Mouse (Mus musculus) MEL (cell line): ENCODE data around the gene Pde3b. TPM values are rescaled to one million over a fixed set of nuclear protein-coding genes. Genes with fewer than 3 reads are reported as not detected.

Source experiments
- DNase-seq: peaks from one replicate; pipeline ENCODE4 v3.0.0; 2011; ENCODE audit warnings: low read depth, low spot score
- H3K27ac ChIP-seq: 2 replicates; pipeline ENCODE4 v1.5.1; 2012; ENCODE audit warnings: low read depth, mild to moderate bottlenecking, control low read depth, low read length, moderate library complexity; ENCODE audit not compliant: control insufficient read depth
- H3K27me3 ChIP-seq, 2 experiments: fragments of 150-350 bp in 1 of 2; sonication (generic) in 1 of 2; 2 replicates each; pipeline ENCODE4 v1.6.1; 2012; ENCODE audit warnings: low read length in 2 of 2, mild to moderate bottlenecking in 2 of 2, improper control_type of control experiment in 1 of 2, moderate library complexity in 1 of 2; ENCODE audit not compliant: insufficient read depth in 2 of 2, control insufficient read depth in 1 of 2
- H3K36me3 ChIP-seq, 2 experiments: 2 replicates each; pipeline ENCODE4 v1.6.1; 2012 to 2014; ENCODE audit warnings: low read length in 2 of 2, improper control_type of control experiment in 1 of 2, inconsistent platforms in 1 of 2, mild to moderate bottlenecking in 1 of 2; ENCODE audit not compliant: insufficient read depth in 2 of 2, control insufficient read depth in 1 of 2
- H3K4me1 ChIP-seq, 2 experiments: fragments of 150-350 bp in 1 of 2; sonication (generic) in 1 of 2; 2 replicates each; pipeline ENCODE4 v1.6.1; 2012; ENCODE audit warnings: low read length in 2 of 2, improper control_type of control experiment in 1 of 2, mild to moderate bottlenecking in 1 of 2; ENCODE audit not compliant: insufficient read depth in 2 of 2, control insufficient read depth in 1 of 2
- H3K4me3 ChIP-seq, 2 experiments: fragments of 150-350 bp in 1 of 2; sonication (generic) in 1 of 2; 2 replicates each; pipeline ENCODE4 v1.5.1; 2012; ENCODE audit warnings: low read depth in 2 of 2, low read length in 2 of 2, mild to moderate bottlenecking in 2 of 2, moderate library complexity in 2 of 2, control low read depth in 1 of 2, improper control_type of control experiment in 1 of 2; ENCODE audit not compliant: control insufficient read depth in 1 of 2, insufficient read depth in 1 of 2
- H3K79me2 ChIP-seq: 2 replicates; pipeline ENCODE4 v1.6.1; 2012; ENCODE audit warnings: mild to moderate bottlenecking, low read length, moderate library complexity; ENCODE audit not compliant: control insufficient read depth, poor library complexity, insufficient read depth
- H3K9ac ChIP-seq: 2 replicates; pipeline ENCODE4 v1.6.1; 2012; ENCODE audit warnings: low read depth, mild to moderate bottlenecking, control low read depth, low read length, moderate library complexity; ENCODE audit not compliant: control insufficient read depth, poor library complexity, severe bottlenecking
- H3K9me3 ChIP-seq: fragments of 150-350 bp; sonication (generic); replicated peaks from 2 replicates; pipeline ENCODE4 v1.6.1; 2012; ENCODE audit warnings: mild to moderate bottlenecking, low read length, improper control_type of control experiment, moderate library complexity; ENCODE audit not compliant: insufficient read depth
- CHD1 ChIP-seq: IDR thresholded peaks from 2 replicates; pipeline ENCODE4 v1.6.1; 2012; ENCODE audit warnings: low read depth, mild to moderate bottlenecking, inconsistent platforms, low read length, improper control_type of control experiment
- CTCF ChIP-seq, 3 experiments: IDR thresholded peaks in 2 of 3; conservative IDR thresholded peaks in 1 of 3; 2 replicates each; pipeline ENCODE4 v1.5.1; 2011 to 2012; ENCODE audit warnings: low read length in 3 of 3, low read depth in 2 of 3, mild to moderate bottlenecking in 2 of 3, improper control_type of control experiment in 1 of 3, inconsistent platforms in 1 of 3, mixed read lengths in 1 of 3, moderate library complexity in 1 of 3; ENCODE audit not compliant: control insufficient read depth in 1 of 3, insufficient read depth in 1 of 3, poor library complexity in 1 of 3, severe bottlenecking in 1 of 3
- E2F4 ChIP-seq: IDR thresholded peaks from 2 replicates; pipeline ENCODE4 v1.6.1; 2011; ENCODE audit warnings: low read depth, low read length, improper control_type of control experiment, borderline replicate concordance
- EP300 ChIP-seq, 2 experiments: IDR thresholded peaks; 2 replicates each; pipeline ENCODE4 v1.6.1; 2011; ENCODE audit warnings: improper control_type of control experiment in 2 of 2, low read length in 2 of 2, low read depth in 1 of 2, mild to moderate bottlenecking in 1 of 2
- ETS1 ChIP-seq: IDR thresholded peaks from 2 replicates; pipeline ENCODE4 v1.6.1; 2012; ENCODE audit warnings: low read depth, mild to moderate bottlenecking, inconsistent platforms, low read length, improper control_type of control experiment, moderate library complexity
- GABPA ChIP-seq: IDR thresholded peaks from 2 replicates; pipeline ENCODE4 v1.6.1; 2012; ENCODE audit warnings: low read depth, mild to moderate bottlenecking, inconsistent platforms, low read length, improper control_type of control experiment, moderate library complexity
- HCFC1 ChIP-seq: IDR thresholded peaks from 2 replicates; pipeline ENCODE4 v1.6.1; 2012; ENCODE audit warnings: low read depth, mild to moderate bottlenecking, inconsistent platforms, low read length, improper control_type of control experiment, moderate library complexity
- JUND ChIP-seq: IDR thresholded peaks from 2 replicates; pipeline ENCODE4 v1.6.1; 2011; ENCODE audit warnings: low read depth, mild to moderate bottlenecking, improper control_type of control experiment, low read length
- MAX ChIP-seq: IDR thresholded peaks from 2 replicates; pipeline ENCODE4 v1.6.1; 2011; ENCODE audit warnings: low read length, improper control_type of control experiment
- MAZ ChIP-seq: IDR thresholded peaks from 2 replicates; pipeline ENCODE4 v1.6.1; 2012; ENCODE audit warnings: low read depth, mild to moderate bottlenecking, inconsistent platforms, low read length, improper control_type of control experiment
- MXI1 ChIP-seq: IDR thresholded peaks from 2 replicates; pipeline ENCODE4 v1.6.1; 2011; ENCODE audit warnings: mild to moderate bottlenecking, low read depth, low read length, improper control_type of control experiment
- MYB ChIP-seq: IDR thresholded peaks from 2 replicates; pipeline ENCODE4 v1.6.1; 2011; ENCODE audit warnings: mild to moderate bottlenecking, low read depth, low read length, improper control_type of control experiment
- MYC ChIP-seq: IDR thresholded peaks from 2 replicates; pipeline ENCODE4 v1.6.1; 2011; ENCODE audit warnings: low read depth, mild to moderate bottlenecking, low read length, improper control_type of control experiment, moderate library complexity
- NRF1 ChIP-seq: IDR thresholded peaks from 2 replicates; pipeline ENCODE4 v1.6.1; 2014; ENCODE audit warnings: low read depth, mild to moderate bottlenecking, inconsistent platforms, low read length, improper control_type of control experiment, moderate library complexity; ENCODE audit not compliant: poor library complexity, insufficient read depth, severe bottlenecking
- POLR2A ChIP-seq, 2 experiments: IDR thresholded peaks; 2 replicates each; pipeline ENCODE4 v1.6.1; 2011 to 2012; ENCODE audit warnings: low read length in 2 of 2, mild to moderate bottlenecking in 2 of 2, control low read depth in 1 of 2, improper control_type of control experiment in 1 of 2, low read depth in 1 of 2, moderate library complexity in 1 of 2; ENCODE audit not compliant: control insufficient read depth in 1 of 2, insufficient read depth in 1 of 2, poor library complexity in 1 of 2
- POLR2AphosphoS2 ChIP-seq: IDR thresholded peaks from 2 replicates; pipeline ENCODE4 v1.6.1; 2011; ENCODE audit warnings: low read length, improper control_type of control experiment
- RAD21 ChIP-seq: IDR thresholded peaks from 2 replicates; pipeline ENCODE4 v1.6.1; 2011; ENCODE audit warnings: mild to moderate bottlenecking, low read depth, low read length, improper control_type of control experiment
- SMC3 ChIP-seq: IDR thresholded peaks from 2 replicates; pipeline ENCODE4 v1.6.1; 2011; ENCODE audit warnings: low read depth, low read length, improper control_type of control experiment
- TAL1 ChIP-seq: IDR thresholded peaks from 2 replicates; pipeline ENCODE4 v1.6.1; 2012; ENCODE audit warnings: mild to moderate bottlenecking, inconsistent platforms, low read length, moderate library complexity, mixed read lengths
- TCF12 ChIP-seq: IDR thresholded peaks from 2 replicates; pipeline ENCODE4 v1.6.1; 2014; ENCODE audit warnings: low read depth, mild to moderate bottlenecking, inconsistent platforms, low read length, improper control_type of control experiment, moderate library complexity
- UBTF ChIP-seq: IDR thresholded peaks from 2 replicates; pipeline ENCODE4 v1.6.1; 2012; ENCODE audit warnings: low read depth, mild to moderate bottlenecking, inconsistent platforms, low read length, improper control_type of control experiment, moderate library complexity, borderline replicate concordance; ENCODE audit not compliant: insufficient read depth
- ZC3H11A ChIP-seq: IDR thresholded peaks from 2 replicates; pipeline ENCODE4 v1.6.1; 2012; ENCODE audit warnings: low read depth, mild to moderate bottlenecking, inconsistent platforms, low read length, improper control_type of control experiment
- ZMIZ1 ChIP-seq: IDR thresholded peaks from 2 replicates; pipeline ENCODE4 v1.6.1; 2012; ENCODE audit warnings: low read depth, mild to moderate bottlenecking, inconsistent platforms, low read length, improper control_type of control experiment, moderate library complexity
- ZNF384 ChIP-seq: IDR thresholded peaks from 2 replicates; pipeline ENCODE4 v1.6.1; 2012; ENCODE audit warnings: low read depth, mild to moderate bottlenecking, inconsistent platforms, low read length, improper control_type of control experiment
- polyA plus RNA-seq, 2 experiments: library from polyadenylated mRNA; stranded (reverse) in 1 of 2; unstranded in 1 of 2; fragments of >175 nt in 1 of 2; fragments of >200 nt in 1 of 2; gene quantifications; 2 replicates each; pipeline versions ENCODE4 v1.2.1 to v1.2.4; 2012; ENCODE audit warnings: low replicate concordance in 2 of 2, low read depth in 1 of 2; ENCODE audit not compliant: insufficient read length in 2 of 2, insufficient read depth in 1 of 2, missing spikeins in 1 of 2
- total RNA-seq: library from RNA; depleted of rRNA; stranded (reverse); fragments of 300-350 nt; gene quantifications from 2 replicates; pipeline ENCODE4 v1.2.3, GENCODE M21; 2012

Pde3b gene
- total and polyA plus RNA-seq, 3 experiments, result 4.5 to 36.6 (median 9.9) TPM

- no peak overlapping the region for H3K27ac ChIP-seq
- H3K36me3 ChIP-seq, result no peaks in the 10 kb centered on the region
- H3K79me2 ChIP-seq, result no peaks in the 10 kb centered on the region
- TF ChIP-seq SMC3, result peak; percentile 51
- no peak for TF ChIP-seq ZMIZ1
- no peak for TF ChIP-seq CHD1
- TF ChIP-seq HCFC1, result no peak
- peak in 2 of 3 experiments; percentile 5 to 56; a peak in 2 of 6 replicates for TF ChIP-seq CTCF (IDR thresholded peaks at IDR 0.05 in 2 of 3, conservative IDR thresholded peaks at IDR 0.05 in 1 of 3; ENCODE audit: control insufficient read depth in 1 of 3, insufficient read depth in 1 of 3, low read depth in 2 of 3, low read length in 3 of 3, poor library complexity in 1 of 3, severe bottlenecking in 1 of 3)
- TF ChIP-seq JUND, result no peak
- TF ChIP-seq MAZ, result no peak
- no peak for TF ChIP-seq POLR2A (IDR thresholded peaks at IDR 0.05; ENCODE audit: control insufficient read depth in 1 of 2, insufficient read depth in 1 of 2, low read depth in 1 of 2, low read length in 2 of 2, poor library complexity in 1 of 2)
- TF ChIP-seq ZNF384, result no peak
- no peak for TF ChIP-seq EP300 (IDR thresholded peaks at IDR 0.05; ENCODE audit: low read depth in 1 of 2, low read length in 2 of 2)
- TF ChIP-seq TCF12, result no peak
- no peak for TF ChIP-seq UBTF
- TF ChIP-seq POLR2AphosphoS2, result no peak
- TF ChIP-seq MXI1, result no peak
- no peak for TF ChIP-seq MAX
- 0 out of 2 replicates have a peak, but pooled peaks have one; percentile 22 for TF ChIP-seq ZC3H11A
- peak; percentile 70 for TF ChIP-seq RAD21
- TF ChIP-seq MYB, result no peak
- TF ChIP-seq TAL1, result no peak
- no peak for TF ChIP-seq E2F4
- TF ChIP-seq NRF1, result no peak
- TF ChIP-seq GABPA, result no peak
- no peak for TF ChIP-seq MYC
- no peak for TF ChIP-seq ETS1
- DNase-seq, result peak; percentile 28
- no peaks in the 10 kb centered on the region for H3K4me1 ChIP-seq
- H3K9ac ChIP-seq, result no peak overlapping the region
- H3K27me3 ChIP-seq, result no peaks in the 10 kb centered on the region
- H3K9me3 ChIP-seq, result no peaks in the 10 kb centered on the region
- no peak overlapping the region for H3K4me3 ChIP-seq
Observed at GRCm38 (mm10) chr7:114499293-114499692, 84.2 kb downstream of the Pde3b start.
